Mouse (Mus musculus): ENCODE results near the gene Ano3.

DNA sequence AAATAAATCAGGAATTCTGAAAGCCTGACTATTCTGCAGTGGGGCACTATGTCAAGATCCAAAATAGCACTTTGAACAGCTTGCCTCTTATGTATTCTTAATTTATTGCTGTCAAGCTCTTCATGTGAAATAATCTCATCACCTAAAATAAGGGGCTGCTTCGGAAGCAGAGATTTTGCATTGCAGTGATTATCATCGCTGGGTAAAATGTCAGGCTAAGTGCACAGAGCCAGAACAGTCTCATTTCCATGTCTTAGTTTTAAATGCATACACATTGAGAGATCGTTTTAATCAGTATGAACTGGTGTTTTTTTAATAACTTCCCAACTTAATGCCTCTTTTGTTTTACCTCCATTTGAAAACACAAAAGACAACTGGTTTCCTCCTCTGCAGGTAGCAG lies 163.3 kb downstream of the Ano3 start:
- TF ChIP-seq GATA1 (IDR thresholded peaks at IDR 0.05; ENCODE audit: low read length): no peak
- no peak for TF ChIP-seq TAL1 (IDR thresholded peaks at IDR 0.05; ENCODE audit: low read length)

All from erythroblast, embryonic 14.5 days (primary cell).